Mouse (Mus musculus) skeletal muscle tissue, adult 2 months (tissue): ENCODE measurements at regions not wholly inside any gene's neighbourhood (a gene's known extent, or its start where the extent isn't known, plus 50 kb on each side); places are given as distances from the start of the nearest gene placed in this dataset.

Experiments
- DNase-seq: peaks from one replicate; pipeline ENCODE4 v3.0.0-alpha.2; 2012; ENCODE audit warnings: low read depth, low spot score

DNA sequence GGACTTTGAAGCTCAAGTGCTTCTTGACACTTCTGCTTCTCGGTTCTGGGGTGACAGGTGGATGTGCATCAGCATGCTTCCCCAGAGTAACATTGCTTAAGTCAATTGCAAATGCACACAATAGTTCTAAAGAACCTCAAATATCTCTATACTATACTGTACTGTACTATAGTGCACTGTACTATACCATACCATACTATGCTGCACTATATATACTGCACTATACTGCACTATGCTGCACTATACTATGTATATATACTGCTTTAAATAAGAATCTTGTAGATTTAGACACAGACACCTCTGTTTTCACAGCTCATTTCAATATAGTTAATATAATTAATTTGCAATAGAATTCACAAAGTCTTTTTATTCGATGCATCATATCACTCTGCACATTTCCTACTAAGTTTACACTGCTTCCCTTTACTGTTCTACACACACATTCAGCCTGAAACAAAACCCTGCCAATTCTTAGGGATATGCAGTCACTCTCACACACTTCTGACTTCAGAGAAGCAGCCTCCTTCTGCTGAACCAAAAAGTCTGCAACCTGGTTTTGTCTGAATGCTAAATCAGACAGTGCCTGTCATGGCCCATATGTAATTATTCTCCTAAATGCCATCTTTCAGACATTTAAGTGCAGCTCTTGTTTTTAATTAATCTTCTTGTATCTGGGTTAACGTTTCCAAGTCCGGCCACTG, 570.8 kb upstream of the Map3k7 start:
- no peak for DNase-seq

DNA sequence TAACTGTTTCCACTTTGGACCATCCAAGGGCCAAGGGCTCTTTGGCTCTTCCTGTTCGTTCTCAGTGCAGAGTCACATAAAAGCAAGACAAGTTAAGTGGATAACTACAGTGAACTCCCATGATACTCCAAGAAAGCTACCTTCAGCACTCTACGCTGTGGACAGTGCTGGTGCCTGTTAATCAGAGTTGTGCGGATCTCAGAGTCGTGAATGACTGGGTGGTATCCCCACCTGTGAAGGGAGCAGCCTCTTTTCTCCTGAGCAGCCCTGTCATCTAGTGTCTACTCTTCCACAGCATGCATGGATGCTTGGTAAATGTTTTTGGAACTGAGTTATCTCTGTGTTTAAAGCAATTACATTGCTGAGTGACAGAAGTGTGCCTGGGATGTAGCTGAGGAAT, 568.4 kb upstream of the Map3k7 start:
- no peak for DNase-seq

DNA sequence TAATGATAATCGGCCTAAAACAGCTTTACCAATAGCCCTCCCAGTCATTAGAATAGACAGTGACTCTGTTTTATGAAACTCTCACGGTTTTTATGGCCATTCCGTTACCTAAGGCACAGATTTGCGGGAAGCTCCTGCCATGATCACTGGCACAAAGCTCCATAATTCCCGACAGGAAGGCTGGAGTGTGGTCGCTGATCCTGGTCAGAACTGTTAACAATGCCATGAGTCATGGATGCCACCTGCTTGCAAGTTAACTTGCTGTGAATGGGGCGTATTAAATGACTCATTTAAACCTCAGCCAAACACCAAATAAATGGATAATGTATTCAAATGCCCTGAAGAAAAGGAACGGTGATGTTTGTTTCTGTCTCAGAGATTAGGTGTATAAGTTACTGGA, 559.9 kb upstream of the Map3k7 start:
- no peak for DNase-seq

DNA sequence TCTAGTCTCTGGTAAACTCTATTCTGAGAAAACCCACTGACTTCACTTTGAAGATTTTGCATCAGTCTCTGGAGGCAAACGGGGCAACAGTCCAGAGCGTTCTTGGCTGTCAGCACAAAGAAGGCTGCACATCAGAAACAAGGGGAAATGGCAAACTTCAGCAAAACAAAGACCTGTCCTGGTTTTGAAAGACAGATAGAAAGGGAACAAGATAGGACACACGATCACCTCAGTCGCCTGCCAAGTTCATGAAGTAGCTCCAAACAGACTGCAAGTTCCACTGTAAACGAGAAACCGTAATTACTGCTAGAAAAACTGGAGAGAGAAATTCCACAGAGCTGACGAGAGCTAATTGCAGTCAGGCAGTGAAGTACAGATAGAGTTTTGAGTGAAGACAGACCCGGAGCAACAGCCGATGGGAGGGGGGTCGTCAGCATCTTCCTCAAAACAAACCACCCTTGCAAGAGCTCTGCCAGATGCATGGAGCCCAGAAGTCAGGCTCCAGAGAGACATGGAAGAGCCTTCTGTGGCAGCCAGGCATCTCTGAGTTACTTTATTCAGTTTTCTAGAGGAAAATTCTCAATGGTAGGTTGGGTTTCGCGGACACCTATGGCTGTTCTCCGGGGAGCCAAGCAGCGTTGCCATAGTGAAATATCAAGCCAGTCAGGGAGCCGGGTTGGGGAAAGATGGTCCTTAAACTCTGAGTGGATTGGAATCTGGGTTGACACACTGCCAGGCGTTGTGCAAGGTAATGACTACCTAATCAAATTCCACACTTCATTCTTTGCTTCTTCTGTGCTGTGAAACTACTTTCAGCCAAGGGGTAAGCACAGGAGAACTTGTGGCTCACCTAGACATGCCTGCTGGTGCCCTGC, 558.8 kb upstream of the Map3k7 start:
- DNase-seq, result peak; percentile 9

- no peak for DNase-seq
These were observed 553.7 kb upstream of the Map3k7 start for GRCm38 (mm10) chr4:31410157-31410556.

GRCm38 (mm10) chr4:31411770-31412525, 551.9 kb upstream of the Map3k7 start:
- no peak for DNase-seq

- no peak for DNase-seq
These were observed 546.7 kb upstream of the Map3k7 start for GRCm38 (mm10) chr4:31417161-31417560.

DNA sequence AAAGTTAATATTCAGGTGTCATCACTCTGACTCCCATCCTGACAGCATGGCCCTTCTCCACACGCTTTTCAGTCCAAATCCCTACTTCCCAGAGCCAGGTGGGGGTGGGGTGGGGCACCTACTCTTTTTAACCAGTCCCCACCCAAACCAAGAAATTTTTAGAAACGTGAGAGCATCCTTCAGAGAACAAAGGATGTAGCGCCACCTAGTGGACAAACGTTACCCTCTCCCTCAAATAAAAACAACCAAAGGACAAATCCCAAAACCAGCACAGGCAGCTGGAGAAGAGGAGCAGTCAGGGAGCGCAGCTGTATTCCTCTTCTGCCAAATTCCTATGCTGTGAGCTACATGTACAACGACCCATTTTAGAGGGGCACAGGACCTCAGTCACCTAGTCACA, 544.7 kb upstream of the Map3k7 start:
- peak; percentile 36 for DNase-seq

DNA sequence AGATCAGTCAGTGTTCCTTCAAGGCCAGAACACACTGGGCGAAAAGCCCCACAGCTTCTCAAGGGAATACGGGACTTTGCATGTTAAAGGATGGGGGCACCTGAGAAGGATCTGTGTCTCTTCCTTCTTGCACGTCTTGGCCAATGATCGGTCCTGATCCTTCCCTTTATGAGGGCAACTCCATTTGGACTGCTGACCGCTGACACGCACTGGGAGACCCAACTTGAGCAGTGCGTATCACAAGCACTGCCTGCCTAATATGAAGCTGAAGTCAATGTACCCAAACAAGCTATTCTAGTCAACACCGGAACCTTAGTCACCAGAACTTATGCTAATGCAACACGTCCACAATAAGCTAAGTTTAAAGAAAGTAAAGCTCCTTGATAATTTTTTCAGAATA, 543.7 kb upstream of the Map3k7 start:
- no peak for DNase-seq

DNA sequence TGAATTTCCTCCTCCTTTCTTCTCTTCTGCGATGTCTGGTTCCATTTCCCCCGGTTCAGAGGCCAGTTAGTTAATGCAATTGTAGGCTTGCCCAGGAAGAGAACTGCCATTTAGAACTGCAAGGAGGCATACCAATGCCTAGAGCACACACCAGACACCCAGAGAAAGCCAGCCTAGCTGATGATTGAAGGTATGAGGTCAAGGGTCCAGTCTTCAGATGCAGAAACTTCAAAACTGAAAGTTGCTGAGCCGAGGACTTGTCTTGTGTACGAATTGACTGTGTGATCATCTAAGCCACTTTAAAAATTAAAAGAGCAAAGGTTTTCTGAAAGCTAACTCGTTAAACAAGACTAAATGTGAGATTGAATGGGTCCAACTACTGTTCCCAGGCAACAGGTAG, 542.5 kb upstream of the Map3k7 start:
- no peak for DNase-seq

DNA sequence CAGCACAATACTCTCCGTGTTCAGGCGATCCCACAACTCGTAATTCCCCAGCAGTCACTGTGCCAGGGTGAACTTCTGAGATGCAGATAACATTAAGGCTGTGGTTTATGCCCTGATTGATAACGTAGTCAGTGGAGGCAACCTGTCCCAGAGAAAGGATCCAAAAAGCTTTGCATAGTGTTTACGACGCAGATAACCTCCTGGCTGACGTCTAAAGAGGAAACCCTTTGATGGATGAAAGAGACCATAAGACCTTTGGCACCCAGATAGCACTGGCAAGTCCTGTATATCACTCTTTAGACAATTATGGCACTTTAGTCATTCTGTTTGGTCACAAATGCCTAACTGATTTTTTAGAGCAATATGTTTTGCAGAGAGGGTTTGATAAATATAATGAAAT, 538.8 kb upstream of the Map3k7 start:
- no peak for DNase-seq

- DNase-seq, result no peak
These were observed 538.2 kb upstream of the Map3k7 start for GRCm38 (mm10) chr4:31425716-31426115.

DNA sequence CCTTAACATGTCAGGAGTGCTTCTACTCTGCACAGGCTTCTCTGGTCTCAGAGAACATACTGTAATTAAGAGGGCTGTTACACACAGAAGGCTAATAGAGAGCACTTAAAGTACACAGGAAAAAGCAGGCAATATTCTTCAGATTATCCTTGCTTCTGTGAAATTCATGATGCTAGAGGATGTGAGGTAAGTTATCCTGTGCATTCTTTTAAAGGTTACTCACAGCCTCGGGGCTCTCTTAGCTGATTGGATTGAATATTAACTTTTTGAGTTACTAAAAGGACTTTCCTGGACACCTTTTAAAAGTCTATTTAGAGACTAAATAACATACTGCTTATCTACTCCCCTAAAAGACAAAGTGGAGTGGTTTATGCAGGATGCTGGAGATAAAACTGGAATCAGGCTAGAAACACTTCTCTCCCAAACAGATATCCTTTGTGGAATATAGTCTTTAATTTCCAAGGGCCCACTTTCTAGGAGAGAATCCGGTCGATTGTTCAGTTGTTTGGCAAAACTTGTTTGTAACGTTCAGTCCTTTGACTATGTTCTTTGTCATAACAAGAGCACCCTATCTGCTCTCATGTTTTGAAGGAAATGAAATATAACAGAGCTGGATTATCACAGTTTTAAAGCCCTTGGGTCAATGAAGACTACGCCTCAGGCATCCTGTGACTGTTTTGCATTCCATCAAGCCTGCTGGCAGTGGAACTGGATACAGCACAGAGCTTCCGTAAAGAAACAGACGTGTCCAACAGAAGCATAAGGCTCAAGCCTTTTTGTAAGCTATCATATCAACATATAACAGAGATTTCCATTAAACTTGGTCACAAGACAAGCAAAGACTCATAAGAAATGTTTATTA, 537.5 kb upstream of the Map3k7 start:
- DNase-seq, result no peak

- no peak for DNase-seq
These were observed 530.0 kb upstream of the Map3k7 start for GRCm38 (mm10) chr4:31433943-31434342.

DNA sequence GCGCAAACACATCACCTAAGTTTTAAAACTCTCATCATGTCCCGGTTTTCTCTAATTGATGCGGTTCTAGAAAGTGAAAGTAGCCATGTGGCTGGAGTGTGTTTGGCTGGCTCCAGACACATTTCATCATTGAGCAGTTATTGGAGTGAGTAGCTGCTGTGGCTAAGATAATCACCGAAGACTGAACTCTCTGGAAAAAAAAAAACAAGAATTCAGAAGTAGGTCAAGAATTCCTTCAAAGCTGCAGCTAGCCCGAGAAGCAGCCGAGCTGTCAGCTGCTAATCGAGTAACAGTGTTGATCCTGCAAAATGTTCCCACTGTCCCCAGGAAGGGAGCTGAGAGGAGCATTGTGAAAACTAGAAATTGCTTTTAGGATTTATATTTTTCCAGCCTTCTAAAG, 509.0 kb upstream of the Map3k7 start:
- peak; percentile 22 for DNase-seq

GRCm38 (mm10) chr4:31455466-31455865, 508.4 kb upstream of the Map3k7 start:
- DNase-seq, result peak; percentile 3

DNA sequence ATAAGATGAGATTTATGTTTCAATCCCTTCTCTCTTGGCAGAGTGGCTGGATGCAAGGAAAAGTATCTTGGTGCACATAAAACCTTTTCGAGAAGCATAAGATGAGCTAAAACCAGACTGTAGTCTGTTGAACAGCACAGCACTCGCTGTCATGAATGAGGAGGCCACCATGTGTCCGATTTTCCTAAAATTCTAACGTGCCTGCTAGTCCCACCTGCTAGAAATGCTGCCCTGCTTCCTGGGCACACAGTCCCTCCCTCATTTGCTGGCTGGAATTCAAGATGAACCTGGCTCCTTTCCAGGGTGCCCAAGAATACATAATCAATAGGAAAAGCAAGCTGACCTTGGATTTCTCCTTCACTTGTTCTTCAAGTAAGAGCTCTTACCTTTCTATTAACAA, 501.4 kb upstream of the Map3k7 start:
- DNase-seq, result no peak

DNA sequence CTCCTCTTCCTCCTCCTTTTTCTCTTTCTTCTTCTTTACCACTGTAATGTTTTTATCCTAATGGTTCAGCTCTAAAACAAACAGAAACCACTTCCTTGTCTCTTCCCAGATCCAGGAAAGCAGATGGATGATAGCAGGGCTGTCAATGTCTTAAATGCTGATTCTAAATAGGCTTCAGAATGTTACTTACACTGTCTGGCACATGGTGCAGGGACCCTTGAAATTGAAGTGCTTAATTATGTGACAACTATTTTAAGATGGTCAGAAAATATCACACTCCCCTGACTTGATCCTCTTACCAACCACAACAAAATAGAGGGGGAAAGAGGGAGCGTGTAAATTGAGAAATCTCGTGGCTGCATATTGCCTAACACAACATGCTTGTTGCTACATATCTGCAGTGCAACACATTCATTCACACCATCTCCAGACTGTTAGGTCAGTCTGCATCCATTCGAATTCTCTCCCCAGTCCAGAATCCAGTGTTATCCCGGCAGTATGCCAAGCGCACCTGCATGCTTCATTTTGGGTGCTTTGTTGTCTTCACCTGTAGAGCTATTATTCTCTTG, 500.7 kb upstream of the Map3k7 start:
- no peak for DNase-seq

- DNase-seq, result no peak
These were observed 495.6 kb upstream of the Map3k7 start for GRCm38 (mm10) chr4:31468306-31468705.

- DNase-seq, result no peak
These were observed 494.1 kb upstream of the Map3k7 start for GRCm38 (mm10) chr4:31469803-31470202.

- DNase-seq, result no peak
These were observed 471.4 kb upstream of the Map3k7 start for GRCm38 (mm10) chr4:31492535-31492934.
